Mouse (Mus musculus): ENCODE measurements at regions not wholly inside any gene's neighbourhood (a gene's known extent, or its start where the extent isn't known, plus 50 kb on each side); places are given as distances from the start of the nearest gene placed in this dataset.

GRCm38 (mm10) chr9:25374161-25374560, 107.2 kb upstream of the Eepd1 start:
- DNase-seq (ENCODE audit: low spot score) = no peak

- DNase-seq (ENCODE audit: low spot score) = no peak
Observed at GRCm38 (mm10) chr9:25376209-25376608, 105.1 kb upstream of the Eepd1 start.

GRCm38 (mm10) chr9:25377771-25378747, 103.3 kb upstream of the Eepd1 start:
- no peak for DNase-seq (ENCODE audit: low spot score)

- DNase-seq (ENCODE audit: low spot score) = no peak
Observed at GRCm38 (mm10) chr9:25385333-25385732, 96.0 kb upstream of the Eepd1 start.

- no peak for DNase-seq (ENCODE audit: low spot score)
Observed at GRCm38 (mm10) chr9:25387876-25388650, 93.3 kb upstream of the Eepd1 start.

- DNase-seq (ENCODE audit: low spot score) = no peak
Observed at GRCm38 (mm10) chr9:25389351-25389750, 92.0 kb upstream of the Eepd1 start.

- DNase-seq (ENCODE audit: low spot score) = peak; percentile 42
Observed at GRCm38 (mm10) chr9:25400647-25401335, 80.6 kb upstream of the Eepd1 start.

- no peak for DNase-seq (ENCODE audit: low spot score)
Observed at GRCm38 (mm10) chr9:25405848-25406247, 75.5 kb upstream of the Eepd1 start.

- DNase-seq (ENCODE audit: low spot score) = no peak
Observed at GRCm38 (mm10) chr9:25408518-25408917, 72.8 kb upstream of the Eepd1 start.

- DNase-seq (ENCODE audit: low spot score) = no peak
Observed at GRCm38 (mm10) chr9:25409729-25410128, 71.6 kb upstream of the Eepd1 start.

GRCm38 (mm10) chr9:25413873-25414272, 67.5 kb upstream of the Eepd1 start:
- DNase-seq (ENCODE audit: low spot score) = no peak

GRCm38 (mm10) chr9:25414315-25414714, 67.0 kb upstream of the Eepd1 start:
- no peak for DNase-seq (ENCODE audit: low spot score)

GRCm38 (mm10) chr9:25426941-25427340, 54.4 kb upstream of the Eepd1 start:
- DNase-seq (ENCODE audit: low spot score) = no peak

- DNase-seq (ENCODE audit: low spot score) = no peak
Observed at GRCm38 (mm10) chr9:25429450-25430213, 51.7 kb upstream of the Eepd1 start.
